Comparison of ENCODE assay signal across 9 mouse cellular contexts in the genomic region with DNA sequence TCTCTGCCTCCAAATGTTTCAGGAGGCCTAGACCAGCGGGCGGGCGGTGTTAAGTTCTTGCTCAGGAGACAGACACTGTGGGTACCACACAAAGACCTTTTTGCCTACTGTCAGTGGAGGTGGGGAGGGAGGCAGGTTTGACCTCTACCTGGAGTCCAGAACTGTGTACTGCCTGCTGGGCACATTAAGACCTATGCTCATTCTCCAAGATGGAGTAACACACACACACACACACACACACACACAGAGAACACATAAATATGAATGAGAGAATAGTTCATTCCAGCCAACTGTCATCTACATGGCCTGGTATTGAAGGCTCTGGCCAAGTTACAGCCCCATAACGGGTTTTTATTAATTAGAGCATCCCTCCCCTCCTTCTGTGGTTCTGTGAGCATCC. TPM values are rescaled to one million over a fixed set of nuclear protein-coding genes. Genes with fewer than 3 reads are reported as not detected.
A peak's percentile ranks its signal among the peaks of the same experiment; 100 is the strongest.
DNase-seq lines count a peak whose midpoint lies in the region; ATAC-seq and TF ChIP-seq lines count a peak whose summit lies in the region.
"Had no signal": no experiment of that assay in that cellular context is flagged by ENCODE, and none has a peak within 500 bp of the region (broad histone marks: within the 10 kb centered on the region; RNA-seq: fewer than 3 reads in every experiment).

No protein-coding gene starts in this region.

- ATAC-seq in kidney, postnatal 0 days (replicated peaks; ENCODE audit: low FRiP score, low read depth) = peak; percentile 30; the same call in 1 of the 2 replicates
- no peak; the same call in 1 of the 2 replicates for ATAC-seq in hindbrain, postnatal 0 days
- no peak; the same call in 1 of the 2 replicates for ATAC-seq in midbrain, postnatal 0 days (ENCODE audit: low FRiP score)

- H3K9me3 ChIP-seq in kidney, postnatal 0 days (replicated peaks; ENCODE audit: low read length) = no peaks in the 10 kb centered on the region
- no peaks in the 10 kb centered on the region for H3K9me3 ChIP-seq in hindbrain, postnatal 0 days (ENCODE audit: low read length)
- no peaks in the 10 kb centered on the region for H3K9me3 ChIP-seq in midbrain, postnatal 0 days (ENCODE audit: low read length)

- TF ChIP-seq POLR2A in embryonic fibroblast, embryonic 13.5 days (IDR thresholded peaks at IDR 0.05; ENCODE audit: low read depth, low read length) = no peak

- TF ChIP-seq CTCF in kidney, postnatal 0 days (IDR thresholded peaks at IDR 0.05; ENCODE audit: low read depth) = no peak
- no peak for TF ChIP-seq CTCF in embryonic fibroblast, embryonic 13.5 days (IDR thresholded peaks at IDR 0.05; ENCODE audit: borderline replicate concordance, insufficient read depth, low read length)
- TF ChIP-seq CTCF in hindbrain, postnatal 0 days (IDR thresholded peaks at IDR 0.05; ENCODE audit: low read depth) = no peak
- TF ChIP-seq CTCF in midbrain, postnatal 0 days (IDR thresholded peaks at IDR 0.05) = no peak

- DNase-seq in kidney, postnatal 0 days (ENCODE audit: low spot score) = no peak
- no peak for DNase-seq in kidney, adult 11 months
- DNase-seq in hindbrain, postnatal 0 days (ENCODE audit: low spot score) = no peak
- DNase-seq in midbrain, postnatal 0 days (ENCODE audit: low spot score) = no peak
- DNase-seq in frontal cortex, adult 2 months (ENCODE audit: extremely low spot score in 1 of 2, low spot score in 1 of 2) = no peak
- DNase-seq in embryo, embryonic 10 days (ENCODE audit: low spot score) = no peak
- DNase-seq in cerebellum, postnatal 4 days (ENCODE audit: low spot score in 2 of 2) = no peak

- WGBS in kidney, postnatal 0 days = 75% methylated on average over 4 of the region's 4 CpGs
- 59% methylated on average over 4 of the region's 4 CpGs for WGBS in hindbrain, postnatal 0 days
- 60% methylated on average over 4 of the region's 4 CpGs for WGBS in midbrain, postnatal 0 days

- H3K4me3 ChIP-seq in kidney, postnatal 0 days (replicated peaks; ENCODE audit: low read depth, low read length) = peak overlapping the region; percentile 11; the same call in 1 of the 2 replicates
- H3K4me3 ChIP-seq in embryonic fibroblast, embryonic 13.5 days (ENCODE audit: insufficient read depth, low read length) = no peak overlapping the region
- no peak overlapping the region for H3K4me3 ChIP-seq in hindbrain, postnatal 0 days (ENCODE audit: low read length)
- H3K4me3 ChIP-seq in midbrain, postnatal 0 days (ENCODE audit: low read depth, low read length) = peak overlapping the region; percentile 19

- peaks cover 45% of the 10 kb centered on the region for H3K4me1 ChIP-seq in kidney, postnatal 0 days (replicated peaks; ENCODE audit: insufficient read depth, low read length)
- peaks cover 10% of the 10 kb centered on the region for H3K4me1 ChIP-seq in embryonic fibroblast, embryonic 13.5 days (ENCODE audit: control insufficient read depth, insufficient read depth, low read length)
- H3K4me1 ChIP-seq in hindbrain, postnatal 0 days (ENCODE audit: insufficient read depth, low read length) = peaks cover 40% of the 10 kb centered on the region
- peaks cover 23% of the 10 kb centered on the region for H3K4me1 ChIP-seq in midbrain, postnatal 0 days (ENCODE audit: insufficient read depth, low read length)

- no peaks in the 10 kb centered on the region for H3K27me3 ChIP-seq in kidney, postnatal 0 days (ENCODE audit: insufficient read depth, low read length)
- H3K27me3 ChIP-seq in hindbrain, postnatal 0 days (ENCODE audit: insufficient read depth, low read length) = no peaks in the 10 kb centered on the region
- no peaks in the 10 kb centered on the region for H3K27me3 ChIP-seq in midbrain, postnatal 0 days (ENCODE audit: insufficient read depth, low read length)

- H3K27ac ChIP-seq in kidney, postnatal 0 days = peak overlapping the region; percentile 63; the same call in 1 of the 2 replicates
- peak overlapping the region; percentile 95; the same call in 1 of the 2 replicates for H3K27ac ChIP-seq in embryonic fibroblast, embryonic 13.5 days (ENCODE audit: insufficient read depth, low read length)
- H3K27ac ChIP-seq in hindbrain, postnatal 0 days = peak overlapping the region; percentile 54
- H3K27ac ChIP-seq in midbrain, postnatal 0 days (ENCODE audit: low read depth, low read length) = peak overlapping the region; percentile 82

- no peaks in the 10 kb centered on the region for H3K36me3 ChIP-seq in kidney, postnatal 0 days (ENCODE audit: insufficient read depth, low read length)
- no peaks in the 10 kb centered on the region for H3K36me3 ChIP-seq in hindbrain, postnatal 0 days (ENCODE audit: insufficient read depth, low read length)
- no peaks in the 10 kb centered on the region for H3K36me3 ChIP-seq in midbrain, postnatal 0 days (ENCODE audit: insufficient read depth, low read length)

- peak overlapping the region; percentile 50 for H3K4me2 ChIP-seq in kidney, postnatal 0 days (ENCODE audit: low read length)
- peak overlapping the region; percentile 51 for H3K4me2 ChIP-seq in hindbrain, postnatal 0 days (ENCODE audit: low read depth, low read length)
- H3K4me2 ChIP-seq in midbrain, postnatal 0 days (ENCODE audit: low read depth, low read length, poor library complexity, severe bottlenecking) = peak overlapping the region; percentile 54

- H3K9ac ChIP-seq in kidney, postnatal 0 days (ENCODE audit: low read depth, low read length) = no peak overlapping the region
- 0 out of 2 replicates have a peak overlapping the region, but pooled peaks have one; percentile 1 for H3K9ac ChIP-seq in hindbrain, postnatal 0 days (replicated peaks; ENCODE audit: low read length)
- peak overlapping the region; percentile 57; the same call in 1 of the 2 replicates for H3K9ac ChIP-seq in midbrain, postnatal 0 days (replicated peaks; ENCODE audit: low read length, poor library complexity, severe bottlenecking)

RNA-seq across cellular contexts. Expression of gene Abcg1, which starts 15.4 kb away (rescaled TPM):
- 8.5 and 8.8 TPM in 2 replicates for polyA plus RNA-seq in kidney, postnatal 0 days (2015; fragmentation: Nextera tagmentation; extraction: Ambion mirVana)
- polyA plus RNA-seq in embryonic fibroblast, embryonic 13.5 days (2011; ENCODE audit: insufficient read length, low read depth, missing spikeins) = 0.86 and 2.4 TPM in 2 replicates
- 34.9 and 40.7 TPM in 2 replicates for total RNA-seq in hindbrain, postnatal 0 days (2014; rRNA removed)
- 17.4 and 18.9 TPM in 2 replicates for polyA plus RNA-seq in hindbrain, postnatal 0 days (2015; fragmentation: Nextera tagmentation; extraction: Ambion mirVana)
- total RNA-seq in midbrain, postnatal 0 days (2014; rRNA removed) = 29.2 and 38.7 TPM in 2 replicates
- polyA plus RNA-seq in midbrain, postnatal 0 days (2015; fragmentation: Nextera tagmentation; extraction: Ambion mirVana) = 19.6 and 20.7 TPM in 2 replicates
- polyA plus RNA-seq in frontal cortex, adult 2 months (2012; rRNA removed) = 29.5 and 29.6 TPM in 2 replicates

RNA-seq across cellular contexts. Expression of gene Tff3, which starts 56.6 kb away (rescaled TPM):
- polyA plus RNA-seq in kidney, postnatal 0 days (2015; fragmentation: Nextera tagmentation; extraction: Ambion mirVana) = 0.52 and 1.1 TPM in 2 replicates
- polyA plus RNA-seq in embryonic fibroblast, embryonic 13.5 days (2011; ENCODE audit: insufficient read length, low read depth, missing spikeins) = not detected in 2 replicates
- not detected in 2 replicates for total RNA-seq in hindbrain, postnatal 0 days (2014; rRNA removed)
- 0.44 and 0.55 TPM in 2 replicates for polyA plus RNA-seq in hindbrain, postnatal 0 days (2015; fragmentation: Nextera tagmentation; extraction: Ambion mirVana)
- total RNA-seq in midbrain, postnatal 0 days (2014; rRNA removed) = not detected in 2 replicates
- 0.52 and 0.83 TPM in 2 replicates for polyA plus RNA-seq in midbrain, postnatal 0 days (2015; fragmentation: Nextera tagmentation; extraction: Ambion mirVana)
- polyA plus RNA-seq in frontal cortex, adult 2 months (2012; rRNA removed) = 0.24 and 1.8 TPM in 2 replicates
- total RNA-seq: left cerebral cortex, postnatal 14 days had no signal

Comparison
In these comparisons a context has a peak if more than half of its experiments do, and no peak if none do; other contexts are left out.
1. H3K4me3 ChIP-seq: peak in kidney, postnatal 0 days (single experiment) and midbrain, postnatal 0 days (single experiment); none in embryonic fibroblast, embryonic 13.5 days (single experiment) and hindbrain, postnatal 0 days (single experiment).
2. Peak in every context shown above with its lines, with median percentiles within 50 percentile points of each other: H3K27ac ChIP-seq and H3K4me2 ChIP-seq.